Mouse (Mus musculus) erythroblast, embryonic 14.5 days (primary cell): ENCODE results near the gene Adal.

Source experiments
- GATA1 ChIP-seq: IDR thresholded peaks from 2 replicates; pipeline ENCODE4 v1.6.1; 2012; ENCODE audit warnings: low read length, inconsistent platforms, mixed read lengths
- TAL1 ChIP-seq: IDR thresholded peaks from 3 replicates; pipeline ENCODE4 v1.6.1; 2012; ENCODE audit warnings: low read length, inconsistent platforms, mixed read lengths

- TF ChIP-seq TAL1 (no peak), GATA1 (no peak)
Measured at GRCm38 (mm10) chr2:121109695-121110094, 30.5 kb upstream of the Adal start, which contains the start of gene Tgm7.
